Mouse (Mus musculus): ENCODE data around the gene Nup214. TPM values are rescaled to one million over a fixed set of nuclear protein-coding genes. Genes with fewer than 3 reads are reported as not detected.

Nup214 gene
- polyA plus RNA-seq, 1 experiment from 2014 or later = 47.8 TPM

- Histone ChIP-seq H3K4me1 (ENCODE audit: control insufficient read depth, insufficient read depth, low read length) (peaks cover 10% of the 10 kb centered on the region), H3K27me3 (replicated peaks; ENCODE audit: control insufficient read depth, insufficient read depth, low read length) (no peaks in the 10 kb centered on the region), H3K9ac (ENCODE audit: low read length) (no peak overlapping the region), H3K9me3 (replicated peaks; ENCODE audit: control insufficient read depth, low read length) (no peaks in the 10 kb centered on the region), H3K4me2 (ENCODE audit: low read length) (no peak overlapping the region), H3K27ac (ENCODE audit: low read depth, low read length) (no peak overlapping the region), H3K4me3 (ENCODE audit: low read depth, low read length) (no peak overlapping the region), H3K36me3 (ENCODE audit: control insufficient read depth, insufficient read depth, low read length) (peaks cover under 1% of the 10 kb centered on the region; the same call in 1 of the 2 replicates)
- ATAC-seq = no peak
- DNase-seq (ENCODE audit: low spot score) = no peak
- WGBS = 81% methylated on average over 6 of the region's 6 CpGs
Observed at GRCm38 (mm10) chr2:31948392-31948791, 25.8 kb upstream of the Nup214 start.

GRCm38 (mm10) chr2:31948801-31949200, 25.4 kb upstream of the Nup214 start:
- no peaks in the 10 kb centered on the region for H3K9me3 ChIP-seq (replicated peaks; ENCODE audit: control insufficient read depth, low read length)
- no peaks in the 10 kb centered on the region for H3K27me3 ChIP-seq (replicated peaks; ENCODE audit: control insufficient read depth, insufficient read depth, low read length)
- H3K4me1 ChIP-seq (ENCODE audit: control insufficient read depth, insufficient read depth, low read length) = peaks cover 10% of the 10 kb centered on the region
- no peak overlapping the region for H3K4me3 ChIP-seq (ENCODE audit: low read depth, low read length)
- no peak for DNase-seq (ENCODE audit: low spot score)
- H3K9ac ChIP-seq (ENCODE audit: low read length) = no peak overlapping the region
- peaks cover 5% of the 10 kb centered on the region; the same call in 1 of the 2 replicates for H3K36me3 ChIP-seq (ENCODE audit: control insufficient read depth, insufficient read depth, low read length)
- no peak overlapping the region for H3K4me2 ChIP-seq (ENCODE audit: low read length)
- no peak overlapping the region for H3K27ac ChIP-seq (ENCODE audit: low read depth, low read length)
- WGBS = 77% methylated on average over 6 of the region's 6 CpGs
- no peak for ATAC-seq

- WGBS = under 1% methylated on average over 66 of the region's 66 CpGs
- peak; percentile 76 for DNase-seq (ENCODE audit: low spot score)
- H3K4me2 ChIP-seq (ENCODE audit: low read length) = peak within 1 kb of the TSS; percentile 88
- H3K4me3 ChIP-seq (ENCODE audit: low read depth, low read length) = peak within 1 kb of the TSS; percentile 80
- no peaks in the 10 kb centered on the region for H3K27me3 ChIP-seq (replicated peaks; ENCODE audit: control insufficient read depth, insufficient read depth, low read length)
- peaks cover 15% of the 10 kb centered on the region for H3K36me3 ChIP-seq (ENCODE audit: control insufficient read depth, insufficient read depth, low read length)
- no peaks in the 10 kb centered on the region for H3K9me3 ChIP-seq (replicated peaks; ENCODE audit: control insufficient read depth, low read length)
- peak; percentile 83 for ATAC-seq
- peak within 1 kb of the TSS; percentile 21; the same call in 1 of the 2 replicates for H3K27ac ChIP-seq (ENCODE audit: low read depth, low read length)
- peak within 1 kb of the TSS; percentile 80 for H3K9ac ChIP-seq (ENCODE audit: low read length)
- H3K4me1 ChIP-seq (ENCODE audit: control insufficient read depth, insufficient read depth, low read length) = peaks cover 10% of the 10 kb centered on the region
Observed at GRCm38 (mm10) chr2:31950058-31950871, 24.0 kb upstream of the Nup214 start, which contains the start of gene Aif1l. TSS of gene Aif1l (plus strand) at chr2:31950139.

DNA sequence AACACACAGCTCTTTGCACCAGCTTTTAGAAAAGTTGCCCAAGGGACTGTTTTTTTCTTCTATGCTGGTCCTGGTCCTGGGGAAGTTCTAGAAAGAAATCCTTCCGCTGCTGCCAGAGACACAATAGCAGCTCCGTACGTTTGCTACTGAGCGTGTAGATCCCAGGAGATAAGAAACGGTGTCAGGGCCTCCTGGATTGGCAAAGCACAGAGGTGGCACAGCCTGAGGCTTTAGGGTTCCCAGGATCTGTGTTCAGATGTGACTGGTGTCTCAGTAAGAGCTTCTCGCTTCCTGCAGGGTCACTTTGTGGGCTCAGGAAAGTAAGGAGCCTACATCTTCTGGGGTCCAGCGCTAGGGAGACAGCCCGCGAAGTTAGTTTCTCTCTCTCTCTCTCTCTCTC, 23.3 kb upstream of the Nup214 start:
- Histone ChIP-seq H3K27me3 (replicated peaks; ENCODE audit: control insufficient read depth, insufficient read depth, low read length) (no peaks in the 10 kb centered on the region), H3K4me2 (ENCODE audit: low read length) (peak overlapping the region; percentile 88), H3K36me3 (ENCODE audit: control insufficient read depth, insufficient read depth, low read length) (peaks cover 15% of the 10 kb centered on the region), H3K4me3 (ENCODE audit: low read depth, low read length) (peak overlapping the region; percentile 80), H3K9me3 (replicated peaks; ENCODE audit: control insufficient read depth, low read length) (no peaks in the 10 kb centered on the region), H3K4me1 (ENCODE audit: control insufficient read depth, insufficient read depth, low read length) (peaks cover 10% of the 10 kb centered on the region), H3K27ac (ENCODE audit: low read depth, low read length) (0 out of 2 replicates have a peak overlapping the region, but pooled peaks have one; percentile 21), H3K9ac (ENCODE audit: low read length) (peak overlapping the region; percentile 80)
- DNase-seq (ENCODE audit: low spot score) (peak; percentile 22), ATAC-seq (no peak)
- 8% methylated on average over 9 of the region's 9 CpGs for WGBS

GRCm38 (mm10) chr2:31952236-31952635, 22.0 kb upstream of the Nup214 start:
- peaks cover 15% of the 10 kb centered on the region for H3K36me3 ChIP-seq (ENCODE audit: control insufficient read depth, insufficient read depth, low read length)
- H3K4me2 ChIP-seq (ENCODE audit: low read length) = peak overlapping the region; percentile 6; the same call in 1 of the 2 replicates
- ATAC-seq (no peak), DNase-seq (ENCODE audit: low spot score) (peak; percentile 33)
- no peak overlapping the region for H3K27ac ChIP-seq (ENCODE audit: low read depth, low read length)
- no peaks in the 10 kb centered on the region for H3K27me3 ChIP-seq (replicated peaks; ENCODE audit: control insufficient read depth, insufficient read depth, low read length)
- 77% methylated on average over 10 of the region's 10 CpGs for WGBS
- H3K4me3 ChIP-seq (ENCODE audit: low read depth, low read length) = no peak overlapping the region
- no peaks in the 10 kb centered on the region for H3K9me3 ChIP-seq (replicated peaks; ENCODE audit: control insufficient read depth, low read length)
- no peak overlapping the region; the same call in 1 of the 2 replicates for H3K9ac ChIP-seq (ENCODE audit: low read length)
- peaks cover 10% of the 10 kb centered on the region for H3K4me1 ChIP-seq (ENCODE audit: control insufficient read depth, insufficient read depth, low read length)

DNA sequence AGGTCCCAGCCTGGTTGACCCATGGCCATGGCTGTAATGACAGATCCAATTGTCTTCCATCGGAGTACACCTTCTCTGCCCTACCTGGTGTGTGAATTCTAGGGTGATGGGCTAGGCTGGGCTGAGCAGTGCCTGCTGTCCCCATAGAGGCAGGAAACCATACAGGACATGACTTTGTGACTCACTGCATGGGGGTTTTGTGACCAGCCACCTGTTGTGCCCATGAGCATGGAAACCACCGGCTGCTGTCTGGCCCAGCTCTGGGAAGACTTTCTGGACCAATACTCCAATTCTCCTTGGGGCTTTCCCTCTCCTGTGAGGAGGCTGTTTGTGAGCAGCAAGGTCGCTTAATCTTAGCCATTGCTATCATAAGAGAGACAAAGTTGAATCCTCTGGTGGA, 21.5 kb upstream of the Nup214 start:
- Histone ChIP-seq H3K9ac (ENCODE audit: low read length) (no peak overlapping the region), H3K4me2 (ENCODE audit: low read length) (no peak overlapping the region; the same call in 1 of the 2 replicates), H3K4me3 (ENCODE audit: low read depth, low read length) (no peak overlapping the region), H3K36me3 (ENCODE audit: control insufficient read depth, insufficient read depth, low read length) (peaks cover 15% of the 10 kb centered on the region), H3K9me3 (replicated peaks; ENCODE audit: control insufficient read depth, low read length) (no peaks in the 10 kb centered on the region), H3K27me3 (replicated peaks; ENCODE audit: control insufficient read depth, insufficient read depth, low read length) (no peaks in the 10 kb centered on the region), H3K4me1 (ENCODE audit: control insufficient read depth, insufficient read depth, low read length) (peaks cover 10% of the 10 kb centered on the region), H3K27ac (ENCODE audit: low read depth, low read length) (no peak overlapping the region)
- ATAC-seq (no peak), DNase-seq (ENCODE audit: low spot score) (no peak)
- WGBS = 84% methylated on average over 3 of the region's 3 CpGs

- ATAC-seq = no peak
- H3K4me3 ChIP-seq (ENCODE audit: low read depth, low read length) = no peak overlapping the region
- H3K27me3 ChIP-seq (replicated peaks; ENCODE audit: control insufficient read depth, insufficient read depth, low read length) = no peaks in the 10 kb centered on the region
- H3K9me3 ChIP-seq (replicated peaks; ENCODE audit: control insufficient read depth, low read length) = no peaks in the 10 kb centered on the region
- no peak overlapping the region for H3K4me2 ChIP-seq (ENCODE audit: low read length)
- WGBS = 92% methylated on average over 8 of the region's 8 CpGs
- no peak overlapping the region for H3K27ac ChIP-seq (ENCODE audit: low read depth, low read length)
- no peak overlapping the region for H3K9ac ChIP-seq (ENCODE audit: low read length)
- peaks cover 10% of the 10 kb centered on the region for H3K4me1 ChIP-seq (ENCODE audit: control insufficient read depth, insufficient read depth, low read length)
- DNase-seq (ENCODE audit: low spot score) = no peak
- H3K36me3 ChIP-seq (ENCODE audit: control insufficient read depth, insufficient read depth, low read length) = peaks cover 15% of the 10 kb centered on the region
Observed at GRCm38 (mm10) chr2:31953687-31954086, 20.5 kb upstream of the Nup214 start.

DNA sequence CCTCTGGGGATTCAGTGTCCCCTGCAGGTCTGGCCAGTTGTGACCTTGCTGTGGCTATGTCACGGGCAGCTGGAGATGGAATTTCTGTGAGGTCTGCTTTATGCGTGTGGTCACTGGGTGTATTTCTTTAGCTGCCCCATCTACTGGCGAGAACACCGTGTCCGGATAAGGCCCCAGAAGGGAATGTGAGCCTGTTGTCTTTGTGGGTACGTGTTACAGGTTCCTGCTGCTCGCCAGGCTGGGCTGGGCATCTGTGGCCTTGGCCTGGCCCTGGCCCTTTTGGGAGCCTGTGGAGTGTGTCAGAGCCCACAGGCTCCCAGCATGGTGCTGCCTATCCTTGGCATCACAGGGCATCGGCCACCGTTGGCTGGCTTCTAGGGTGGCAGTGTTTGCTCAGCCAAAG, 19.5 kb upstream of the Nup214 start:
- no peaks in the 10 kb centered on the region for H3K9me3 ChIP-seq (replicated peaks; ENCODE audit: control insufficient read depth, low read length)
- DNase-seq (ENCODE audit: low spot score) = no peak
- H3K9ac ChIP-seq (ENCODE audit: low read length) = no peak overlapping the region
- no peaks in the 10 kb centered on the region for H3K27me3 ChIP-seq (replicated peaks; ENCODE audit: control insufficient read depth, insufficient read depth, low read length)
- H3K4me1 ChIP-seq (ENCODE audit: control insufficient read depth, insufficient read depth, low read length) = peaks cover 10% of the 10 kb centered on the region
- WGBS = 87% methylated on average over 9 of the region's 9 CpGs
- H3K27ac ChIP-seq (ENCODE audit: low read depth, low read length) = no peak overlapping the region
- no peak for ATAC-seq
- H3K36me3 ChIP-seq (ENCODE audit: control insufficient read depth, insufficient read depth, low read length) = peaks cover 19% of the 10 kb centered on the region
- H3K4me2 ChIP-seq (ENCODE audit: low read length) = no peak overlapping the region
- H3K4me3 ChIP-seq (ENCODE audit: low read depth, low read length) = no peak overlapping the region

- no peak for ATAC-seq
- Histone ChIP-seq H3K36me3 (ENCODE audit: control insufficient read depth, insufficient read depth, low read length) (peaks cover 23% of the 10 kb centered on the region), H3K27ac (ENCODE audit: low read depth, low read length) (no peak overlapping the region), H3K4me3 (ENCODE audit: low read depth, low read length) (no peak overlapping the region), H3K27me3 (replicated peaks; ENCODE audit: control insufficient read depth, insufficient read depth, low read length) (no peaks in the 10 kb centered on the region), H3K4me1 (ENCODE audit: control insufficient read depth, insufficient read depth, low read length) (peaks cover 10% of the 10 kb centered on the region), H3K9me3 (replicated peaks; ENCODE audit: control insufficient read depth, low read length) (no peaks in the 10 kb centered on the region), H3K4me2 (ENCODE audit: low read length) (no peak overlapping the region), H3K9ac (ENCODE audit: low read length) (no peak overlapping the region)
- WGBS = 85% methylated on average over 5 of the region's 5 CpGs
- no peak for DNase-seq (ENCODE audit: low spot score)
Observed at GRCm38 (mm10) chr2:31955686-31956085, 18.6 kb upstream of the Nup214 start.
